Mouse (Mus musculus): ENCODE measurements around the gene Itpa. TPM values are rescaled to one million over a fixed set of nuclear protein-coding genes. Genes with fewer than 3 reads are reported as not detected.

Itpa gene
- polyA plus RNA-seq, 1 experiment from 2014 or later, result 143 TPM

GRCm38 (mm10) chr2:130704040-130705001, 36.9 kb downstream of the Itpa start:
- Histone ChIP-seq H3K4me2 (no peak overlapping the region), H3K9ac (no peak overlapping the region), H3K27ac (no peak overlapping the region), H3K36me3 (peaks cover 37% of the 10 kb centered on the region), H3K9me3 (no peaks in the 10 kb centered on the region), H3K4me1 (replicated peaks) (peaks cover 2% of the 10 kb centered on the region; the same call in 1 of the 2 replicates), H3K4me3 (no peak overlapping the region), H3K27me3 (peaks cover 7% of the 10 kb centered on the region)
- 70% methylated on average over 9 of the region's 9 CpGs for WGBS
- no peak for ATAC-seq (ENCODE audit: low FRiP score)

- 0 out of 2 replicates have a peak, but pooled peaks cover 1% of the 10 kb centered on the region for H3K27me3 ChIP-seq
- peaks cover 46% of the 10 kb centered on the region for H3K36me3 ChIP-seq
- no peak overlapping the region for H3K27ac ChIP-seq
- peaks cover 2% of the 10 kb centered on the region; the same call in 1 of the 2 replicates for H3K4me1 ChIP-seq (replicated peaks)
- ATAC-seq (ENCODE audit: low FRiP score), result no peak
- WGBS, result 68% methylated on average over 6 of the region's 6 CpGs
- H3K4me3 ChIP-seq, result no peak overlapping the region
- no peak overlapping the region for H3K9ac ChIP-seq
- no peaks in the 10 kb centered on the region for H3K9me3 ChIP-seq
- H3K4me2 ChIP-seq, result no peak overlapping the region
Measured at GRCm38 (mm10) chr2:130705178-130705577, 37.8 kb downstream of the Itpa start.

- H3K4me1 ChIP-seq (replicated peaks), result peaks cover 2% of the 10 kb centered on the region; the same call in 1 of the 2 replicates
- H3K36me3 ChIP-seq, result peaks cover 60% of the 10 kb centered on the region
- no peak overlapping the region for H3K9ac ChIP-seq
- WGBS, result 67% methylated on average over 4 of the region's 4 CpGs
- no peak overlapping the region for H3K27ac ChIP-seq
- H3K9me3 ChIP-seq, result no peaks in the 10 kb centered on the region
- ATAC-seq (ENCODE audit: low FRiP score), result no peak
- no peak overlapping the region for H3K4me2 ChIP-seq
- no peaks in the 10 kb centered on the region for H3K27me3 ChIP-seq
- H3K4me3 ChIP-seq, result no peak overlapping the region
Measured at GRCm38 (mm10) chr2:130706602-130707001, 39.2 kb downstream of the Itpa start.

- ATAC-seq (ENCODE audit: low FRiP score), result no peak
- no peaks in the 10 kb centered on the region for H3K9me3 ChIP-seq
- no peak overlapping the region for H3K9ac ChIP-seq
- H3K4me1 ChIP-seq (replicated peaks), result peaks cover 2% of the 10 kb centered on the region; the same call in 1 of the 2 replicates
- no peaks in the 10 kb centered on the region for H3K27me3 ChIP-seq
- H3K4me3 ChIP-seq, result no peak overlapping the region
- no peak overlapping the region for H3K27ac ChIP-seq
- peaks cover 64% of the 10 kb centered on the region for H3K36me3 ChIP-seq
- H3K4me2 ChIP-seq, result no peak overlapping the region
- WGBS, result 74% methylated on average over 10 of the region's 10 CpGs
Measured at GRCm38 (mm10) chr2:130707057-130707456, 39.6 kb downstream of the Itpa start.

GRCm38 (mm10) chr2:130717951-130718350, 50.5 kb downstream of the Itpa start:
- Histone ChIP-seq H3K9me3 (no peaks in the 10 kb centered on the region), H3K27ac (no peak overlapping the region), H3K36me3 (peaks cover 92% of the 10 kb centered on the region), H3K4me3 (no peak overlapping the region), H3K27me3 (no peaks in the 10 kb centered on the region), H3K4me2 (no peak overlapping the region), H3K4me1 (replicated peaks) (no peaks in the 10 kb centered on the region), H3K9ac (no peak overlapping the region)
- ATAC-seq (ENCODE audit: low FRiP score), result no peak
- WGBS, result 77% methylated on average over 6 of the region's 6 CpGs

- Histone ChIP-seq H3K4me2 (no peak overlapping the region), H3K9ac (no peak overlapping the region), H3K4me3 (no peak overlapping the region), H3K27me3 (no peaks in the 10 kb centered on the region), H3K9me3 (no peaks in the 10 kb centered on the region), H3K27ac (no peak overlapping the region), H3K4me1 (replicated peaks) (no peaks in the 10 kb centered on the region), H3K36me3 (peaks cover 97% of the 10 kb centered on the region)
- 85% methylated on average over 4 of the region's 4 CpGs for WGBS
- ATAC-seq (ENCODE audit: low FRiP score), result no peak
Measured at GRCm38 (mm10) chr2:130724369-130724768, 57.0 kb downstream of the Itpa start.

- 86% methylated on average over 1 of the region's 1 CpGs for WGBS
- Histone ChIP-seq H3K4me2 (no peak overlapping the region), H3K4me3 (no peak overlapping the region), H3K27me3 (no peaks in the 10 kb centered on the region), H3K9ac (no peak overlapping the region), H3K36me3 (peaks cover 99% of the 10 kb centered on the region), H3K27ac (no peak overlapping the region), H3K9me3 (no peaks in the 10 kb centered on the region), H3K4me1 (replicated peaks) (no peaks in the 10 kb centered on the region)
- ATAC-seq (ENCODE audit: low FRiP score), result no peak
Measured at GRCm38 (mm10) chr2:130727752-130728151, 60.3 kb downstream of the Itpa start.

GRCm38 (mm10) chr2:130728906-130729585, 61.6 kb downstream of the Itpa start:
- Histone ChIP-seq H3K27me3 (no peaks in the 10 kb centered on the region), H3K4me2 (no peak overlapping the region), H3K27ac (no peak overlapping the region), H3K9ac (no peak overlapping the region), H3K4me3 (no peak overlapping the region), H3K36me3 (peaks cover 97% of the 10 kb centered on the region), H3K9me3 (no peaks in the 10 kb centered on the region), H3K4me1 (replicated peaks) (no peaks in the 10 kb centered on the region)
- WGBS, result 97% methylated on average over 2 of the region's 2 CpGs
- ATAC-seq (ENCODE audit: low FRiP score), result no peak

GRCm38 (mm10) chr2:130730746-130731145, 63.3 kb downstream of the Itpa start:
- Histone ChIP-seq H3K27me3 (no peaks in the 10 kb centered on the region), H3K9me3 (no peaks in the 10 kb centered on the region), H3K4me3 (no peak overlapping the region), H3K36me3 (peaks cover 97% of the 10 kb centered on the region), H3K9ac (no peak overlapping the region), H3K4me2 (no peak overlapping the region), H3K27ac (no peak overlapping the region), H3K4me1 (replicated peaks) (no peaks in the 10 kb centered on the region)
- 94% methylated on average over 9 of the region's 9 CpGs for WGBS
- no peak for ATAC-seq (ENCODE audit: low FRiP score)

Other genes starting within 250 kb of the Itpa start
- gene Vps16, start 243.3 kb upstream of the Itpa start, polyA plus RNA-seq (2015; fragmentation: Nextera tagmentation; extraction: Ambion mirVana), result 99.9 and 113 TPM in 2 replicates
- gene Pced1a, start 242.9 kb upstream of the Itpa start, polyA plus RNA-seq (2015; fragmentation: Nextera tagmentation; extraction: Ambion mirVana), result 12.0 and 12.2 TPM in 2 replicates
- gene Ptpra, start 217.3 kb upstream of the Itpa start, polyA plus RNA-seq (2015; fragmentation: Nextera tagmentation; extraction: Ambion mirVana), result 123 and 126 TPM in 2 replicates
- gene Mrps26, start 103.9 kb upstream of the Itpa start, polyA plus RNA-seq (2015; fragmentation: Nextera tagmentation; extraction: Ambion mirVana), result 83.9 and 88.8 TPM in 2 replicates
- not detected in 2 replicates for gene Oxt, start 91.4 kb upstream of the Itpa start, polyA plus RNA-seq (2015; fragmentation: Nextera tagmentation; extraction: Ambion mirVana)
- gene Avp, start 85.1 kb upstream of the Itpa start, polyA plus RNA-seq (2015; fragmentation: Nextera tagmentation; extraction: Ambion mirVana), result not detected in 2 replicates
- gene Fastkd5, start 37.6 kb upstream of the Itpa start, polyA plus RNA-seq (2015; fragmentation: Nextera tagmentation; extraction: Ambion mirVana), result 11.7 and 12.9 TPM in 2 replicates
- 11.5 and 11.8 TPM in 2 replicates for gene Ubox5, start 37.6 kb upstream of the Itpa start, polyA plus RNA-seq (2015; fragmentation: Nextera tagmentation; extraction: Ambion mirVana)
- 10.5 and 11.1 TPM in 2 replicates for gene Lzts3, start 24.8 kb upstream of the Itpa start, polyA plus RNA-seq (2015; fragmentation: Nextera tagmentation; extraction: Ambion mirVana)
- 72.0 and 74.1 TPM in 2 replicates for gene Ddrgk1, start 3.0 kb upstream of the Itpa start, polyA plus RNA-seq (2015; fragmentation: Nextera tagmentation; extraction: Ambion mirVana)
- 0.32 and 1.1 TPM in 2 replicates for gene Slc4a11, start 29.9 kb downstream of the Itpa start, polyA plus RNA-seq (2015; fragmentation: Nextera tagmentation; extraction: Ambion mirVana)
- gene 4930402H24Rik, start 238.8 kb downstream of the Itpa start, polyA plus RNA-seq (2015; fragmentation: Nextera tagmentation; extraction: Ambion mirVana), result 96.1 and 104 TPM in 2 replicates
- 12.0 and 12.1 TPM in 2 replicates for gene Atrn, start 238.9 kb downstream of the Itpa start, polyA plus RNA-seq (2015; fragmentation: Nextera tagmentation; extraction: Ambion mirVana)